Mouse (Mus musculus) retina, postnatal 1 day (tissue): ENCODE results near the gene Gm10230.
"Not testable (repeated sequence)": the region's sequence is repeated elsewhere in the genome, so short reads cannot be mapped to it uniquely, and the experiment has no call there.

Experiments used
- DNase-seq: peaks from one replicate; pipeline ENCODE4 v3.0.0-alpha.2; 2012

Gm10230 gene

GRCm38 (mm10) chrX:27494782-27495181 is at the start of gene Gm10230:
TSS of gene Gm10230 (minus strand) at chrX:27494882.
- not testable (repeated sequence) for DNase-seq
